Mouse (Mus musculus): ENCODE measurements around the gene Sh3bp1. TPM values are rescaled to one million over a fixed set of nuclear protein-coding genes. Genes with fewer than 3 reads are reported as not detected.

The Sh3bp1 gene
- polyA plus RNA-seq, 1 experiment = 26.2 TPM

- Histone ChIP-seq H3K4me3 (ENCODE audit: insufficient read depth, low read depth, low read length) (no peak overlapping the region), H3K36me3 (ENCODE audit: control insufficient read depth, insufficient read depth, low read length) (no peaks in the 10 kb centered on the region), H3K4me1 (ENCODE audit: control insufficient read depth, insufficient read depth, low read length) (no peaks in the 10 kb centered on the region), H3K27ac (ENCODE audit: insufficient read depth, low read depth, low read length) (no peak overlapping the region), H3K27me3 (replicated peaks; ENCODE audit: control insufficient read depth, insufficient read depth, low read length) (no peaks in the 10 kb centered on the region)
- 76% methylated on average over 8 of the region's 8 CpGs for WGBS
- DNase-seq = no peak
- TF ChIP-seq CTCF (conservative IDR thresholded peaks at IDR 0.05; ENCODE audit: insufficient read depth, insufficient read length, low read depth, low read length) (no peak), POLR2A (IDR thresholded peaks at IDR 0.05; ENCODE audit: low read depth, low read length) (no peak)
Measured at GRCm38 (mm10) chr15:78901422-78901789, 1.8 kb downstream of the Sh3bp1 start.

GRCm38 (mm10) chr15:78903243-78903642, 3.7 kb downstream of the Sh3bp1 start:
- H3K4me1 ChIP-seq (ENCODE audit: control insufficient read depth, insufficient read depth, low read length) = no peaks in the 10 kb centered on the region
- TF ChIP-seq CTCF (conservative IDR thresholded peaks at IDR 0.05; ENCODE audit: insufficient read depth, insufficient read length, low read depth, low read length) (peak; percentile 81), POLR2A (IDR thresholded peaks at IDR 0.05; ENCODE audit: low read depth, low read length) (no peak)

GRCm38 (mm10) chr15:78908399-78908798, 8.8 kb downstream of the Sh3bp1 start:
- no peak for DNase-seq
- Histone ChIP-seq H3K36me3 (ENCODE audit: control insufficient read depth, insufficient read depth, low read length) (no peaks in the 10 kb centered on the region), H3K4me1 (ENCODE audit: control insufficient read depth, insufficient read depth, low read length) (no peaks in the 10 kb centered on the region), H3K27ac (ENCODE audit: insufficient read depth, low read depth, low read length) (no peak overlapping the region), H3K27me3 (replicated peaks; ENCODE audit: control insufficient read depth, insufficient read depth, low read length) (no peaks in the 10 kb centered on the region), H3K4me3 (ENCODE audit: insufficient read depth, low read depth, low read length) (no peak overlapping the region)
- no peak for TF ChIP-seq CTCF (conservative IDR thresholded peaks at IDR 0.05; ENCODE audit: insufficient read depth, insufficient read length, low read depth, low read length)
- no peak for TF ChIP-seq POLR2A (IDR thresholded peaks at IDR 0.05; ENCODE audit: low read depth, low read length)
- 80% methylated on average over 7 of the region's 7 CpGs for WGBS

More at GRCm38 (mm10) chr15:78903243-78903642, 3.7 kb downstream of the Sh3bp1 start:
- DNase-seq = peak; percentile 86
- WGBS = 2% methylated on average over 2 of the region's 2 CpGs
- Histone ChIP-seq H3K27ac (ENCODE audit: insufficient read depth, low read depth, low read length) (no peak overlapping the region), H3K36me3 (ENCODE audit: control insufficient read depth, insufficient read depth, low read length) (no peaks in the 10 kb centered on the region), H3K4me3 (ENCODE audit: insufficient read depth, low read depth, low read length) (no peak overlapping the region), H3K27me3 (replicated peaks; ENCODE audit: control insufficient read depth, insufficient read depth, low read length) (no peaks in the 10 kb centered on the region)

GRCm38 (mm10) chr15:78908982-78909381, 9.4 kb downstream of the Sh3bp1 start:
- no peak overlapping the region for H3K4me3 ChIP-seq (ENCODE audit: insufficient read depth, low read depth, low read length)
- H3K36me3 ChIP-seq (ENCODE audit: control insufficient read depth, insufficient read depth, low read length) = no peaks in the 10 kb centered on the region
- WGBS = 82% methylated on average over 8 of the region's 8 CpGs
- H3K27ac ChIP-seq (ENCODE audit: insufficient read depth, low read depth, low read length) = no peak overlapping the region
- no peaks in the 10 kb centered on the region for H3K27me3 ChIP-seq (replicated peaks; ENCODE audit: control insufficient read depth, insufficient read depth, low read length)
- TF ChIP-seq POLR2A (IDR thresholded peaks at IDR 0.05; ENCODE audit: low read depth, low read length) (no peak), CTCF (conservative IDR thresholded peaks at IDR 0.05; ENCODE audit: insufficient read depth, insufficient read length, low read depth, low read length) (no peak)
- DNase-seq = no peak
- H3K4me1 ChIP-seq (ENCODE audit: control insufficient read depth, insufficient read depth, low read length) = no peaks in the 10 kb centered on the region

- Histone ChIP-seq H3K4me1 (ENCODE audit: control insufficient read depth, insufficient read depth, low read length) (no peaks in the 10 kb centered on the region), H3K4me3 (ENCODE audit: insufficient read depth, low read depth, low read length) (no peak overlapping the region), H3K27ac (ENCODE audit: insufficient read depth, low read depth, low read length) (no peak overlapping the region), H3K27me3 (replicated peaks; ENCODE audit: control insufficient read depth, insufficient read depth, low read length) (no peaks in the 10 kb centered on the region), H3K36me3 (ENCODE audit: control insufficient read depth, insufficient read depth, low read length) (no peaks in the 10 kb centered on the region)
- peak; percentile 56 for DNase-seq
- TF ChIP-seq POLR2A (IDR thresholded peaks at IDR 0.05; ENCODE audit: low read depth, low read length) (no peak), CTCF (conservative IDR thresholded peaks at IDR 0.05; ENCODE audit: insufficient read depth, insufficient read length, low read depth, low read length) (peak; percentile 58)
- WGBS = 41% methylated on average over 9 of the region's 9 CpGs
Measured at GRCm38 (mm10) chr15:78912040-78912439, 12.5 kb downstream of the Sh3bp1 start.

- peak; percentile 96 for DNase-seq
- WGBS = under 1% methylated on average over 51 of the region's 51 CpGs
- no peaks in the 10 kb centered on the region for H3K36me3 ChIP-seq (ENCODE audit: control insufficient read depth, insufficient read depth, low read length)
- H3K4me3 ChIP-seq (ENCODE audit: insufficient read depth, low read depth, low read length) = peak within 1 kb of the TSS; percentile 29; the same call in 1 of the 2 replicates
- H3K27ac ChIP-seq (ENCODE audit: insufficient read depth, low read depth, low read length) = no peak within 1 kb of the TSS
- H3K27me3 ChIP-seq (replicated peaks; ENCODE audit: control insufficient read depth, insufficient read depth, low read length) = no peaks in the 10 kb centered on the region
- TF ChIP-seq POLR2A (IDR thresholded peaks at IDR 0.05; ENCODE audit: low read depth, low read length) (no peak), CTCF (conservative IDR thresholded peaks at IDR 0.05; ENCODE audit: insufficient read depth, insufficient read length, low read depth, low read length) (no peak)
- H3K4me1 ChIP-seq (ENCODE audit: control insufficient read depth, insufficient read depth, low read length) = no peaks in the 10 kb centered on the region
Measured at GRCm38 (mm10) chr15:78913632-78914090, 14.1 kb downstream of the Sh3bp1 start, which contains the start of gene Pdxp. Gene Pdxp, plus strand, starts transcription at chr15:78913919.

- Histone ChIP-seq H3K4me3 (ENCODE audit: insufficient read depth, low read depth, low read length) (peak overlapping the region; percentile 29; the same call in 1 of the 2 replicates), H3K4me1 (ENCODE audit: control insufficient read depth, insufficient read depth, low read length) (no peaks in the 10 kb centered on the region), H3K27me3 (replicated peaks; ENCODE audit: control insufficient read depth, insufficient read depth, low read length) (no peaks in the 10 kb centered on the region), H3K27ac (ENCODE audit: insufficient read depth, low read depth, low read length) (no peak overlapping the region), H3K36me3 (ENCODE audit: control insufficient read depth, insufficient read depth, low read length) (no peaks in the 10 kb centered on the region)
- WGBS = 3% methylated on average over 87 of the region's 87 CpGs
- no peak for DNase-seq
- no peak for TF ChIP-seq CTCF (conservative IDR thresholded peaks at IDR 0.05; ENCODE audit: insufficient read depth, insufficient read length, low read depth, low read length)
- TF ChIP-seq POLR2A (IDR thresholded peaks at IDR 0.05; ENCODE audit: low read depth, low read length) = no peak
Measured at GRCm38 (mm10) chr15:78914091-78914822, 14.7 kb downstream of the Sh3bp1 start.
